Mouse (Mus musculus): ENCODE results near the gene Rsad2.

DNA sequence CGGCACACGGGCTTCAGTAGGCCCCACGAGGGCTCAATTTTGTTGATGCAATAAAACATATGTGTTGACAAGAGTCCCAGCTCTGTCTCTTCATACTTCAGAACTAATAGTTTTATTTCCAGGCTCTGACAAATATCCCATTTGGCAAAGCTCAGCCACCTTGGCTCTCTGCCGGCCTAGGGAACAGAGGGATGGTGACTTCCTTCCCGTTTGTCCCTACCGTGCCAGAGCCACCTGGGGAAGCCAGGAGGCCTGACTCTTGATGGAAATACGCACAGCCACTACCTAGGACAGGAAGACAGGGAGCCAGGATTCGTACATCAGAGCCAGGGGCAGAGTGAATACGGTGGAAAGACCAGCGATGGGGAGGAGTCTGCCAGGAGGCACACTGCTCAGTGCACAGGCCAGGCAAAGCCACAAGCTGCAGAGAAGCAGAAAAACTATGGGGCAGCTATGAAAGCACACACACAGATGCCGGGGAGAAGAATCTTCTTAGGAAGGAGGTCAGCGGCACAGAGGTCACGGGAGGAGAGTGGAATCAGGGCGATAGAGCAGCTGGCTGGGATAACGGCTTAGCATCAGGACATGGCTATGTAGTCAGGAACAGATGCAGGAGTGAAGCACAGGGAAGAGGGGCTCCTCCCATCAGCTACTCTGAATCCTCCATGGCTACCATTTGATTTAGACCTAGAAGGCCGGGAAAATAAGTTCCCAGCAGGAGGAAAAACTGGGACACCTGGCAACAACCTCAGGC lies 52.7 kb downstream of the Rsad2 start:
- TF ChIP-seq TAL1 (IDR thresholded peaks at IDR 0.05; ENCODE audit: low read length): no peak
- TF ChIP-seq GATA1 (IDR thresholded peaks at IDR 0.05; ENCODE audit: low read length): no peak
